Comparison of ENCODE assay signal across 7 mouse cellular contexts in the genomic region with DNA sequence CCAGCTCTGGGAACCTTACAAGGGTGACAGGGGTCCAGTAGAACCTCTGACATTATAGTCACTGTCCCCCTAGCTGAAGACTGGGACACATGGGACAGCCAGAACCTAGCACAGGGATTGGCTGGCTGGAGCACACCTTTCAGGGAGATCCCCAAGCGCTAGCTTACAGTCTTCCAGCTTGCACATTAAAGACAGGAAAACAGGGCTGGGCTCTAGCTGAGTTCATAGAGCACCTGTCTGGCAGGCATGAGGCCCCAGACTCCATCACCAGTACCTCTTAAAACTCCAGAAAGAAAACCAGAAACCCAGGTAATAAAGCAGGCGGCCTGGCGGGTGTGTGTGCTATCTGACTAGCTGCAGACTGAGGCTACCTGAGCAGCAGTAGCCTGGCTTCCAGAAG. TPM values are rescaled to one million over a fixed set of nuclear protein-coding genes. Genes with fewer than 3 reads are reported as not detected.
A peak's percentile ranks its signal among the peaks of the same experiment; 100 is the strongest.
DNase-seq lines count a peak whose midpoint lies in the region; ATAC-seq lines count a peak whose summit lies in the region.

No protein-coding gene starts in this region.

- peak overlapping the region; percentile 94 for H3K4me3 ChIP-seq in lung, embryonic 16.5 days (ENCODE audit: low read length)
- H3K4me3 ChIP-seq in forebrain, embryonic 16.5 days (replicated peaks; ENCODE audit: low read length), result no peak overlapping the region
- peak overlapping the region; percentile 98 for H3K4me3 ChIP-seq in limb, embryonic 13.5 days
- H3K4me3 ChIP-seq in stomach, embryonic 14.5 days (ENCODE audit: low read depth, low read length), result peak overlapping the region; percentile 97; the same call in 1 of the 2 replicates

- H3K4me1 ChIP-seq in lung, embryonic 16.5 days (replicated peaks; ENCODE audit: control insufficient read depth, insufficient read depth, low read length), result peaks cover 38% of the 10 kb centered on the region
- peaks cover 54% of the 10 kb centered on the region for H3K4me1 ChIP-seq in forebrain, embryonic 16.5 days (replicated peaks; ENCODE audit: control insufficient read depth, insufficient read depth, low read length)
- peaks cover 50% of the 10 kb centered on the region for H3K4me1 ChIP-seq in limb, embryonic 13.5 days
- H3K4me1 ChIP-seq in stomach, embryonic 14.5 days (ENCODE audit: control insufficient read depth, insufficient read depth, low read length), result peaks cover 39% of the 10 kb centered on the region

- no peaks in the 10 kb centered on the region for H3K27me3 ChIP-seq in lung, embryonic 16.5 days (ENCODE audit: control insufficient read depth, insufficient read depth, low read depth, low read length)
- H3K27me3 ChIP-seq in forebrain, embryonic 16.5 days (replicated peaks; ENCODE audit: control insufficient read depth, insufficient read depth, low read length), result no peaks in the 10 kb centered on the region
- H3K27me3 ChIP-seq in limb, embryonic 13.5 days, result no peaks in the 10 kb centered on the region
- H3K27me3 ChIP-seq in stomach, embryonic 14.5 days (ENCODE audit: control insufficient read depth, insufficient read depth, low read length), result no peaks in the 10 kb centered on the region

- H3K9ac ChIP-seq in lung, embryonic 16.5 days (ENCODE audit: low read length), result peak overlapping the region; percentile 97; the same call in 1 of the 2 replicates
- H3K9ac ChIP-seq in forebrain, embryonic 16.5 days (replicated peaks; ENCODE audit: low read depth, low read length), result peak overlapping the region; percentile 95
- peak overlapping the region; percentile 99 for H3K9ac ChIP-seq in limb, embryonic 13.5 days
- peak overlapping the region; percentile 11; the same call in 1 of the 2 replicates for H3K9ac ChIP-seq in stomach, embryonic 14.5 days (replicated peaks; ENCODE audit: low read depth, low read length)

- H3K9me3 ChIP-seq in lung, embryonic 16.5 days (ENCODE audit: control insufficient read depth, low read length), result no peaks in the 10 kb centered on the region
- H3K9me3 ChIP-seq in forebrain, embryonic 16.5 days (ENCODE audit: control insufficient read depth, low read length), result no peaks in the 10 kb centered on the region
- H3K9me3 ChIP-seq in limb, embryonic 13.5 days, result no peaks in the 10 kb centered on the region
- no peaks in the 10 kb centered on the region for H3K9me3 ChIP-seq in stomach, embryonic 14.5 days (ENCODE audit: control insufficient read depth, low read depth, low read length)

- peak overlapping the region; percentile 72 for H3K4me2 ChIP-seq in lung, embryonic 16.5 days (ENCODE audit: low read depth, low read length)
- peak overlapping the region; percentile 94 for H3K4me2 ChIP-seq in forebrain, embryonic 16.5 days (ENCODE audit: low read length)
- H3K4me2 ChIP-seq in limb, embryonic 13.5 days (replicated peaks), result peak overlapping the region; percentile 75
- peak overlapping the region; percentile 89 for H3K4me2 ChIP-seq in stomach, embryonic 14.5 days (replicated peaks; ENCODE audit: low read depth, low read length)

- H3K27ac ChIP-seq in lung, embryonic 16.5 days (ENCODE audit: low read length), result no peak overlapping the region
- no peak overlapping the region for H3K27ac ChIP-seq in forebrain, embryonic 16.5 days (ENCODE audit: low read length)
- peak overlapping the region; percentile 76 for H3K27ac ChIP-seq in limb, embryonic 13.5 days
- no peak overlapping the region for H3K27ac ChIP-seq in stomach, embryonic 14.5 days (ENCODE audit: low read length)

- peaks cover 27% of the 10 kb centered on the region for H3K36me3 ChIP-seq in lung, embryonic 16.5 days (ENCODE audit: control insufficient read depth, insufficient read depth, low read length)
- peaks cover 12% of the 10 kb centered on the region for H3K36me3 ChIP-seq in forebrain, embryonic 16.5 days (ENCODE audit: control insufficient read depth, insufficient read depth)
- H3K36me3 ChIP-seq in limb, embryonic 13.5 days, result peaks cover 53% of the 10 kb centered on the region
- peaks cover 35% of the 10 kb centered on the region for H3K36me3 ChIP-seq in stomach, embryonic 14.5 days (ENCODE audit: control insufficient read depth, insufficient read depth, low read length)

- ATAC-seq in lung, embryonic 16.5 days (ENCODE audit: low read depth), result no peak
- no peak for ATAC-seq in forebrain, embryonic 16.5 days
- ATAC-seq in limb, embryonic 13.5 days (ENCODE audit: low FRiP score, low read depth), result no peak
- no peak for ATAC-seq in stomach, embryonic 14.5 days (ENCODE audit: insufficient number of reproducible peaks, insufficient read depth, low FRiP score, low read depth)
- ATAC-seq in megakaryocyte-erythroid progenitor cell, adult 5-6 weeks (replicated peaks; ENCODE audit: low FRiP score, low TSS enrichment, poor library complexity, severe bottlenecking), result no peak

- 83% methylated on average over 3 of the region's 3 CpGs for WGBS in lung, embryonic 16.5 days
- WGBS in forebrain, embryonic 16.5 days, result 94% methylated on average over 3 of the region's 3 CpGs
- WGBS in limb, embryonic 13.5 days, result 54% methylated on average over 3 of the region's 3 CpGs
- 85% methylated on average over 3 of the region's 3 CpGs for WGBS in stomach, embryonic 14.5 days

- DNase-seq in lung, adult 18-20 months, result no peak
- DNase-seq in adipocyte (ENCODE audit: low spot score), result no peak

RNA-seq across cellular contexts. Expression of a gene that starts 4.2 kb away (rescaled TPM):
- polyA plus RNA-seq in lung, embryonic 16.5 days (2015; fragmentation: Nextera tagmentation; extraction: Ambion mirVana), result 66.3 and 82.1 TPM in 2 replicates
- 57.1 and 61.2 TPM in 2 replicates for polyA plus RNA-seq in forebrain, embryonic 16.5 days (2015; fragmentation: Nextera tagmentation; extraction: Ambion mirVana)
- 86.1 and 87.8 TPM in 2 replicates for polyA plus RNA-seq in limb, embryonic 13.5 days (2015; fragmentation: Nextera tagmentation; extraction: Ambion mirVana)
- polyA plus RNA-seq in stomach, embryonic 14.5 days (2014; fragmentation: Nextera tagmentation; extraction: Ambion mirVana), result 71.3 and 75.5 TPM in 2 replicates
- 149 and 158 TPM in 2 replicates for total RNA-seq in megakaryocyte-erythroid progenitor cell, adult 5-6 weeks (2014; fragmentation: Nextera tagmentation)
- 78.4 and 117 TPM in 2 replicates for total RNA-seq in megakaryocyte-erythroid progenitor cell, adult 5-6 weeks (2017)

RNA-seq across cellular contexts. Expression of a gene that starts 16.8 kb away (rescaled TPM):
- polyA plus RNA-seq in lung, embryonic 16.5 days (2015; fragmentation: Nextera tagmentation; extraction: Ambion mirVana), result 15.3 and 33.2 TPM in 2 replicates
- polyA plus RNA-seq in forebrain, embryonic 16.5 days (2015; fragmentation: Nextera tagmentation; extraction: Ambion mirVana), result 75.2 and 79.7 TPM in 2 replicates
- 77.8 and 83.5 TPM in 2 replicates for polyA plus RNA-seq in limb, embryonic 13.5 days (2015; fragmentation: Nextera tagmentation; extraction: Ambion mirVana)
- 46.3 and 64.2 TPM in 2 replicates for polyA plus RNA-seq in stomach, embryonic 14.5 days (2014; fragmentation: Nextera tagmentation; extraction: Ambion mirVana)
- 27.4 and 32.0 TPM in 2 replicates for total RNA-seq in megakaryocyte-erythroid progenitor cell, adult 5-6 weeks (2014; fragmentation: Nextera tagmentation)
- total RNA-seq in megakaryocyte-erythroid progenitor cell, adult 5-6 weeks (2017), result 11.8 and 14.8 TPM in 2 replicates

RNA-seq across cellular contexts. Expression of a gene that starts 28.1 kb away (rescaled TPM):
- polyA plus RNA-seq in lung, embryonic 16.5 days (2015; fragmentation: Nextera tagmentation; extraction: Ambion mirVana), result 42.3 and 45.7 TPM in 2 replicates
- polyA plus RNA-seq in forebrain, embryonic 16.5 days (2015; fragmentation: Nextera tagmentation; extraction: Ambion mirVana), result 56.9 and 59.4 TPM in 2 replicates
- 55.3 and 55.7 TPM in 2 replicates for polyA plus RNA-seq in limb, embryonic 13.5 days (2015; fragmentation: Nextera tagmentation; extraction: Ambion mirVana)
- 47.9 and 51.1 TPM in 2 replicates for polyA plus RNA-seq in stomach, embryonic 14.5 days (2014; fragmentation: Nextera tagmentation; extraction: Ambion mirVana)
- total RNA-seq in megakaryocyte-erythroid progenitor cell, adult 5-6 weeks (2014; fragmentation: Nextera tagmentation), result 22.8 and 29.1 TPM in 2 replicates
- total RNA-seq in megakaryocyte-erythroid progenitor cell, adult 5-6 weeks (2017), result 30.5 and 38.6 TPM in 2 replicates

RNA-seq across cellular contexts. Expression of a gene that starts 28.3 kb away (rescaled TPM):
- polyA plus RNA-seq in lung, embryonic 16.5 days (2015; fragmentation: Nextera tagmentation; extraction: Ambion mirVana), result 23.6 and 26.8 TPM in 2 replicates
- polyA plus RNA-seq in forebrain, embryonic 16.5 days (2015; fragmentation: Nextera tagmentation; extraction: Ambion mirVana), result 32.5 and 44.1 TPM in 2 replicates
- polyA plus RNA-seq in limb, embryonic 13.5 days (2015; fragmentation: Nextera tagmentation; extraction: Ambion mirVana), result 24.2 and 25.6 TPM in 2 replicates
- 16.7 and 18.4 TPM in 2 replicates for polyA plus RNA-seq in stomach, embryonic 14.5 days (2014; fragmentation: Nextera tagmentation; extraction: Ambion mirVana)
- total RNA-seq in megakaryocyte-erythroid progenitor cell, adult 5-6 weeks (2014; fragmentation: Nextera tagmentation), result 22.8 and 26.4 TPM in 2 replicates
- total RNA-seq in megakaryocyte-erythroid progenitor cell, adult 5-6 weeks (2017), result 3.0 and 4.5 TPM in 2 replicates

RNA-seq across cellular contexts. Expression of a gene that starts 51.1 kb away (rescaled TPM):
- polyA plus RNA-seq in lung, embryonic 16.5 days (2015; fragmentation: Nextera tagmentation; extraction: Ambion mirVana), result 20.6 and 38.4 TPM in 2 replicates
- polyA plus RNA-seq in forebrain, embryonic 16.5 days (2015; fragmentation: Nextera tagmentation; extraction: Ambion mirVana), result 91.3 and 96.9 TPM in 2 replicates
- 148 and 159 TPM in 2 replicates for polyA plus RNA-seq in limb, embryonic 13.5 days (2015; fragmentation: Nextera tagmentation; extraction: Ambion mirVana)
- 43.5 and 67.4 TPM in 2 replicates for polyA plus RNA-seq in stomach, embryonic 14.5 days (2014; fragmentation: Nextera tagmentation; extraction: Ambion mirVana)
- 70.2 and 93.3 TPM in 2 replicates for total RNA-seq in megakaryocyte-erythroid progenitor cell, adult 5-6 weeks (2014; fragmentation: Nextera tagmentation)
- 117 and 120 TPM in 2 replicates for total RNA-seq in megakaryocyte-erythroid progenitor cell, adult 5-6 weeks (2017)

Comparison
In these comparisons a context has a peak if more than half of its experiments do, and no peak if none do; other contexts are left out.
1. H3K9ac ChIP-seq: peak in every context shown above with its lines; median percentile 99 in limb, embryonic 13.5 days; 97 in lung, embryonic 16.5 days; 95 in forebrain, embryonic 16.5 days; 11 in stomach, embryonic 14.5 days.